Mouse (Mus musculus) stomach, embryonic 16.5 days (tissue): ENCODE data around the gene Abi1. TPM values are rescaled to one million over a fixed set of nuclear protein-coding genes. Genes with fewer than 3 reads are reported as not detected.

Experiments used
- ATAC-seq: fragments of 200-750 bp; cut with Nextera tagmentation; 2 replicates; pipeline ENCODE4 v1.8.0; 2017; ENCODE audit warnings: moderate number of reproducible peaks, moderate TSS enrichment; ENCODE audit not compliant: insufficient read depth, low FRiP score
- H3K27ac ChIP-seq: fragments of 300-500 bp; sonication (generic); 2 replicates; pipeline ENCODE4 v1.5.1; 2014; ENCODE audit warnings: low read length
- H3K27me3 ChIP-seq: fragments of 300-500 bp; sonication (generic); 2 replicates; pipeline ENCODE4 v1.6.1; 2014; ENCODE audit warnings: low read length, control low read depth, mixed read lengths; ENCODE audit not compliant: control insufficient read depth, insufficient read depth
- H3K36me3 ChIP-seq: fragments of 300-500 bp; sonication (generic); 2 replicates; pipeline ENCODE4 v1.6.1; 2014; ENCODE audit warnings: low read length; ENCODE audit not compliant: control insufficient read depth, insufficient read depth
- H3K4me1 ChIP-seq: fragments of 300-500 bp; sonication (generic); 2 replicates; pipeline ENCODE4 v1.6.1; 2014; ENCODE audit warnings: low read length, control low read depth, mixed read lengths; ENCODE audit not compliant: control insufficient read depth, insufficient read depth
- H3K4me2 ChIP-seq: fragments of 300-500 bp; sonication (generic); 2 replicates; pipeline ENCODE4 v1.6.1; 2014; ENCODE audit warnings: low read depth, low read length, mixed read lengths
- H3K4me3 ChIP-seq: fragments of 300-500 bp; sonication (generic); replicated peaks from 2 replicates; pipeline ENCODE4 v1.5.1; 2014; ENCODE audit warnings: mild to moderate bottlenecking, low read length
- H3K9ac ChIP-seq: fragments of 300-500 bp; sonication (generic); 2 replicates; pipeline ENCODE4 v1.6.1; 2014; ENCODE audit warnings: low read length
- H3K9me3 ChIP-seq: fragments of 300-500 bp; sonication (generic); replicated peaks from 2 replicates; pipeline ENCODE4 v1.6.1; 2016; ENCODE audit warnings: low read length, control low read depth; ENCODE audit not compliant: control insufficient read depth
- WGBS: fragments of 180-500 bp; shearing (Covaris S2); extraction: QIAGEN DNeasy Blood & Tissue Kit; methylation state at CpG from one replicate; pipeline ENCODE4 v1.1.7; 2014; 5-methylcytosine and 5-hydroxymethylcytosine counted together
- polyA plus RNA-seq: library from polyadenylated mRNA; unstranded; fragments of >200 nt; fragmentation: Nextera tagmentation; extraction: Ambion mirVana; gene quantifications from 2 replicates; pipeline ENCODE4 v1.2.1, GENCODE M21; 2015

The Abi1 gene
- polyA plus RNA-seq, 1 experiment from 2014 or later = 59.7 TPM

DNA sequence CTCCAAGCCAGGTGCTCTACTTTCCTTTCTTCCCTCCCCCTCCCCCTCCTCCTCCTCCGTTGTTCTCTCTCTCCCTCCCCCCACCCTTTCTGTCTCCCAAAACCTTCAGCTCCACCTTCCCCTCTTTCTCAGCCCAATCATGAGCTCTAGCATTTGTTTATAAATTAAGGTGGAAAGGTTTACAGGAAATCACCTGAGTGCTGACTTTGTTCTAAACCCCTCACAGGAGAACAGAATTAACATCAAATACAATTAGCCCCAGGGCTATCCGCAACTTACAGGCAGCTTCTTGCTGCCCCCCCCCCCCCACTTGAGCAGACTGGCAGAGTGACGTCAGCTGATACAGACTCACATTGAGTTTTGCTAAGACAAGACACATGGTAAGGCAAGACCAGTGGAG lies 37.4 kb downstream of the Abi1 start:
- no peaks in the 10 kb centered on the region for H3K27me3 ChIP-seq
- no peak overlapping the region for H3K27ac ChIP-seq
- WGBS = 52% methylated on average over 3 of the region's 3 CpGs
- no peak overlapping the region for H3K4me3 ChIP-seq
- H3K4me1 ChIP-seq = peaks cover 6% of the 10 kb centered on the region; the same call in 1 of the 2 replicates
- ATAC-seq = no peak
- no peak overlapping the region for H3K9ac ChIP-seq
- H3K9me3 ChIP-seq = no peaks in the 10 kb centered on the region
- H3K36me3 ChIP-seq = no peaks in the 10 kb centered on the region; the same call in 1 of the 2 replicates
- H3K4me2 ChIP-seq = no peak overlapping the region

GRCm38 (mm10) chr2:22999620-23000019 lies 40.4 kb downstream of the Abi1 start:
- H3K36me3 ChIP-seq = no peaks in the 10 kb centered on the region; the same call in 1 of the 2 replicates
- WGBS = 71% methylated on average over 1 of the region's 1 CpGs
- H3K4me2 ChIP-seq = no peak overlapping the region
- peaks cover 13% of the 10 kb centered on the region for H3K4me1 ChIP-seq
- no peak overlapping the region for H3K9ac ChIP-seq
- no peak for ATAC-seq
- H3K27me3 ChIP-seq = no peaks in the 10 kb centered on the region
- H3K27ac ChIP-seq = no peak overlapping the region
- H3K4me3 ChIP-seq = no peak overlapping the region
- H3K9me3 ChIP-seq = no peaks in the 10 kb centered on the region

- H3K27ac ChIP-seq = no peak overlapping the region
- no peak overlapping the region for H3K4me3 ChIP-seq
- no peaks in the 10 kb centered on the region for H3K9me3 ChIP-seq
- no peaks in the 10 kb centered on the region for H3K27me3 ChIP-seq
- WGBS = 58% methylated on average over 2 of the region's 2 CpGs
- H3K9ac ChIP-seq = no peak overlapping the region
- H3K36me3 ChIP-seq = no peaks in the 10 kb centered on the region; the same call in 1 of the 2 replicates
- no peak overlapping the region for H3K4me2 ChIP-seq
- no peak for ATAC-seq
- H3K4me1 ChIP-seq = peaks cover 13% of the 10 kb centered on the region
Observed at GRCm38 (mm10) chr2:22998804-22999203, 41.2 kb downstream of the Abi1 start.

GRCm38 (mm10) chr2:22998015-22998414 lies 42.0 kb downstream of the Abi1 start:
- no peaks in the 10 kb centered on the region; the same call in 1 of the 2 replicates for H3K36me3 ChIP-seq
- WGBS = 90% methylated on average over 2 of the region's 2 CpGs
- no peak for ATAC-seq

GRCm38 (mm10) chr2:22996071-22996470 lies 44.0 kb downstream of the Abi1 start:
- H3K4me1 ChIP-seq = peaks cover 13% of the 10 kb centered on the region
- H3K4me2 ChIP-seq = no peak overlapping the region
- no peak overlapping the region for H3K9ac ChIP-seq
- no peaks in the 10 kb centered on the region for H3K27me3 ChIP-seq
- H3K36me3 ChIP-seq = no peaks in the 10 kb centered on the region
- H3K9me3 ChIP-seq = no peaks in the 10 kb centered on the region
- no peak for ATAC-seq
- no peak overlapping the region for H3K27ac ChIP-seq
- H3K4me3 ChIP-seq = no peak overlapping the region

More at GRCm38 (mm10) chr2:22998015-22998414, 42.0 kb downstream of the Abi1 start:
- Histone ChIP-seq H3K4me1 (peaks cover 13% of the 10 kb centered on the region), H3K27me3 (no peaks in the 10 kb centered on the region), H3K4me2 (no peak overlapping the region), H3K9me3 (no peaks in the 10 kb centered on the region), H3K4me3 (no peak overlapping the region), H3K9ac (no peak overlapping the region), H3K27ac (no peak overlapping the region)

- no peak overlapping the region for H3K9ac ChIP-seq
- H3K4me3 ChIP-seq = no peak overlapping the region
- H3K36me3 ChIP-seq = no peaks in the 10 kb centered on the region
- no peaks in the 10 kb centered on the region for H3K4me1 ChIP-seq
- WGBS = 73% methylated on average over 2 of the region's 2 CpGs
- H3K4me2 ChIP-seq = no peak overlapping the region
- no peaks in the 10 kb centered on the region for H3K27me3 ChIP-seq
- no peak overlapping the region for H3K27ac ChIP-seq
- no peak for ATAC-seq
- no peaks in the 10 kb centered on the region for H3K9me3 ChIP-seq
Observed at GRCm38 (mm10) chr2:22985973-22986657, 53.9 kb downstream of the Abi1 start.

DNA sequence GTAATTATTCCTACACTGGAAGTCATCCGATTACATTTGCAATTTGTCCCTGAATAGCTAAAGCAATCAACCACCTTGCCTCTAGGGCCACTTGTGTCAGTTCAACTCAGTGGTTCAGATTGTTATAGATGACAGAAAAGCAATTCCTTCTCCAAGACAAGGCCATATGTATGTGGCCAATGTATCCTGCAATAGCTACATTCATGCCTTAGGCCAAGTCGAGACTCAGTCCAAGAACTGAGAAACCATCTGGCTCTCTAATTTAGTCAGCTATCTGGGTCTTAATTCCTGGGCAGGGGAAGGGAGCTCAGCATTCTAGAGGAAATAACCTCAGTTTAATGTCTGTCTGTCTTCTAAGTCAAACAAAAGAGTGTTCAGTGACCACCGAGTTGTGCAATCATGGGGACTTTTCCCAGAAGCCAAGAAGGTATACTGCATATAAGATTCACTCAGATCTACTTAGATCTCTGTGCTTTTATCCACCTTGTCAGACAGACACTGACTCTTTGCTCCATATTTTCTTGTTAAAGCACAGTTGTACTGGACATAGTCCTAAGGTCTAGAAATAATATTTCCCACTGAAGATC lies 62.6 kb downstream of the Abi1 start:
- no peak for ATAC-seq

GRCm38 (mm10) chr2:22962970-22963369 lies 77.1 kb downstream of the Abi1 start:
- Histone ChIP-seq H3K4me3 (no peak overlapping the region), H3K9ac (no peak overlapping the region), H3K4me1 (no peaks in the 10 kb centered on the region), H3K4me2 (no peak overlapping the region), H3K9me3 (no peaks in the 10 kb centered on the region), H3K36me3 (no peaks in the 10 kb centered on the region), H3K27ac (no peak overlapping the region), H3K27me3 (no peaks in the 10 kb centered on the region)
- no peak for ATAC-seq
- WGBS = 52% methylated on average over 3 of the region's 3 CpGs

More for the DNA sequence above, 62.6 kb downstream of the Abi1 start:
- no peaks in the 10 kb centered on the region for H3K4me1 ChIP-seq
- H3K9ac ChIP-seq = no peak overlapping the region
- no peak overlapping the region for H3K4me3 ChIP-seq
- H3K9me3 ChIP-seq = no peaks in the 10 kb centered on the region
- no peaks in the 10 kb centered on the region for H3K36me3 ChIP-seq
- H3K27ac ChIP-seq = no peak overlapping the region
- WGBS = 77% methylated on average over 3 of the region's 3 CpGs
- H3K27me3 ChIP-seq = no peaks in the 10 kb centered on the region
- no peak overlapping the region for H3K4me2 ChIP-seq

DNA sequence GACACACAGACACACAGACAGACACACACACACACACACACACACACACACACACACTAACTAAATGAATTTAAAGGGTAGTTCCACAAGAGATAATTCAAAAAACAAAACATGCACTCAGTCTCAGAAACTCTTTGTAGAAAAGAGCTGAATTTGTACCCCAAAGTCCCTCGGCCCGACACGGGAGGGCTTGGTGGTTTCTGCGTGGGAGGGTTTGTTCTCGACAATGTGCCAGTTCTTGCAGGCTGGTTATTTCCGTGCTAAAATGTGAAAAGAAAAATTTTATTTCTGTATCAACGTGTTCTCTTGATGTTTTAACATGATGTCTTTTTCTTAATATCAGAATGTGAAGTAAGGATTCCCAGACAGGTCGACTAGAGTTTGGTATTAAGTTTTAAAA lies 77.8 kb downstream of the Abi1 start:
- no peak overlapping the region for H3K9ac ChIP-seq
- no peaks in the 10 kb centered on the region for H3K4me1 ChIP-seq
- no peaks in the 10 kb centered on the region for H3K9me3 ChIP-seq
- no peaks in the 10 kb centered on the region for H3K36me3 ChIP-seq
- ATAC-seq = no peak
- H3K27ac ChIP-seq = no peak overlapping the region
- H3K4me3 ChIP-seq = no peak overlapping the region
- H3K27me3 ChIP-seq = no peaks in the 10 kb centered on the region
- WGBS = 89% methylated on average over 8 of the region's 8 CpGs
- no peak overlapping the region for H3K4me2 ChIP-seq
